Mouse (Mus musculus): ENCODE data around the gene Ddx41. TPM values are rescaled to one million over a fixed set of nuclear protein-coding genes. Genes with fewer than 3 reads are reported as not detected.
"Not testable (repeated sequence)": the region's sequence is repeated elsewhere in the genome, so short reads cannot be mapped to it uniquely, and the experiment has no call there.

The Ddx41 gene
- 27.3 and 53.6 TPM in 2 replicates for polyA plus RNA-seq (2012; rRNA removed)

- H3K4me3 ChIP-seq (ENCODE audit: low read depth, low read length): peak within 1 kb of the TSS; percentile 84
- TF ChIP-seq POLR2A (IDR thresholded peaks at IDR 0.05; ENCODE audit: low read depth, low read length) (peak; percentile 55; the same call in 1 of the 2 replicates), CTCF (IDR thresholded peaks at IDR 0.05; ENCODE audit: extremely low read depth, insufficient read length, insufficient replicate concordance, low read depth, low read length) (peak; percentile 91)
- peaks cover 9% of the 10 kb centered on the region for H3K4me1 ChIP-seq (ENCODE audit: control insufficient read depth, insufficient read depth, insufficient read length, low read length)
- H3K36me3 ChIP-seq (ENCODE audit: control insufficient read depth, insufficient read depth, low read length): peaks cover 35% of the 10 kb centered on the region
- H3K27me3 ChIP-seq (ENCODE audit: control insufficient read depth, insufficient read depth, low read length): no peaks in the 10 kb centered on the region
- no peak within 1 kb of the TSS for H3K27ac ChIP-seq (ENCODE audit: insufficient read depth, low read depth, low read length)
- under 1% methylated on average over 70 of the region's 70 CpGs for WGBS
These were observed at the start of gene Ddx41 for GRCm38 (mm10) chr13:55536194-55537175. TSS of gene Ddx41 (minus strand) at chr13:55536658.

GRCm38 (mm10) chr13:55578086-55578485, 41.6 kb upstream of the Ddx41 start:
- TF ChIP-seq CTCF (IDR thresholded peaks at IDR 0.05; ENCODE audit: extremely low read depth, insufficient read length, insufficient replicate concordance, low read depth, low read length): no peak
- no peak for TF ChIP-seq POLR2A (IDR thresholded peaks at IDR 0.05; ENCODE audit: low read depth, low read length)
- H3K27ac ChIP-seq (ENCODE audit: insufficient read depth, low read depth, low read length): no peak overlapping the region
- no peak overlapping the region for H3K4me3 ChIP-seq (ENCODE audit: low read depth, low read length)
- H3K36me3 ChIP-seq (ENCODE audit: control insufficient read depth, insufficient read depth, low read length): no peaks in the 10 kb centered on the region
- H3K27me3 ChIP-seq (ENCODE audit: control insufficient read depth, insufficient read depth, low read length): no peaks in the 10 kb centered on the region
- WGBS: 78% methylated on average over 4 of the region's 4 CpGs
- no peaks in the 10 kb centered on the region for H3K4me1 ChIP-seq (ENCODE audit: control insufficient read depth, insufficient read depth, insufficient read length, low read length)

- 74% methylated on average over 7 of the region's 7 CpGs for WGBS
These were observed 40.4 kb upstream of the Ddx41 start for GRCm38 (mm10) chr13:55576872-55577271.

GRCm38 (mm10) chr13:55575932-55576331, 39.5 kb upstream of the Ddx41 start:
- Histone ChIP-seq H3K4me1 (ENCODE audit: control insufficient read depth, insufficient read depth, insufficient read length, low read length) (no peaks in the 10 kb centered on the region), H3K36me3 (ENCODE audit: control insufficient read depth, insufficient read depth, low read length) (no peaks in the 10 kb centered on the region), H3K27me3 (ENCODE audit: control insufficient read depth, insufficient read depth, low read length) (no peaks in the 10 kb centered on the region), H3K4me3 (ENCODE audit: low read depth, low read length) (no peak overlapping the region), H3K27ac (ENCODE audit: insufficient read depth, low read depth, low read length) (no peak overlapping the region)
- TF ChIP-seq POLR2A (IDR thresholded peaks at IDR 0.05; ENCODE audit: low read depth, low read length) (no peak), CTCF (IDR thresholded peaks at IDR 0.05; ENCODE audit: extremely low read depth, insufficient read length, insufficient replicate concordance, low read depth, low read length) (no peak)
- 52% methylated on average over 5 of the region's 5 CpGs for WGBS

More at GRCm38 (mm10) chr13:55576872-55577271, 40.4 kb upstream of the Ddx41 start:
- not testable (repeated sequence) for H3K27me3 ChIP-seq (ENCODE audit: control insufficient read depth, insufficient read depth, low read length); H3K27ac ChIP-seq (ENCODE audit: insufficient read depth, low read depth, low read length); H3K36me3 ChIP-seq (ENCODE audit: control insufficient read depth, insufficient read depth, low read length); H3K4me1 ChIP-seq (ENCODE audit: control insufficient read depth, insufficient read depth, insufficient read length, low read length); H3K4me3 ChIP-seq (ENCODE audit: low read depth, low read length)

GRCm38 (mm10) chr13:55574321-55574720, 37.9 kb upstream of the Ddx41 start:
- H3K36me3 ChIP-seq (ENCODE audit: control insufficient read depth, insufficient read depth, low read length): no peaks in the 10 kb centered on the region
- TF ChIP-seq POLR2A (IDR thresholded peaks at IDR 0.05; ENCODE audit: low read depth, low read length) (no peak), CTCF (IDR thresholded peaks at IDR 0.05; ENCODE audit: extremely low read depth, insufficient read length, insufficient replicate concordance, low read depth, low read length) (no peak)
- 65% methylated on average over 5 of the region's 5 CpGs for WGBS

GRCm38 (mm10) chr13:55573432-55573831, 37.0 kb upstream of the Ddx41 start, which contains the start of gene Tmed9:
TSS of gene Tmed9 (plus strand) at chr13:55573732.
- WGBS: 96% methylated on average over 2 of the region's 2 CpGs
- H3K4me3 ChIP-seq (ENCODE audit: low read depth, low read length): no peak within 1 kb of the TSS
- TF ChIP-seq POLR2A (IDR thresholded peaks at IDR 0.05; ENCODE audit: low read depth, low read length): no peak
- TF ChIP-seq CTCF (IDR thresholded peaks at IDR 0.05; ENCODE audit: extremely low read depth, insufficient read length, insufficient replicate concordance, low read depth, low read length): no peak
- H3K27ac ChIP-seq (ENCODE audit: insufficient read depth, low read depth, low read length): no peak within 1 kb of the TSS
- no peaks in the 10 kb centered on the region for H3K36me3 ChIP-seq (ENCODE audit: control insufficient read depth, insufficient read depth, low read length)
- peaks cover 2% of the 10 kb centered on the region; the same call in 1 of the 2 replicates for H3K4me1 ChIP-seq (ENCODE audit: control insufficient read depth, insufficient read depth, insufficient read length, low read length)
- no peaks in the 10 kb centered on the region for H3K27me3 ChIP-seq (ENCODE audit: control insufficient read depth, insufficient read depth, low read length)

More at GRCm38 (mm10) chr13:55574321-55574720, 37.9 kb upstream of the Ddx41 start:
- Histone ChIP-seq H3K27me3 (ENCODE audit: control insufficient read depth, insufficient read depth, low read length) (no peaks in the 10 kb centered on the region), H3K4me1 (ENCODE audit: control insufficient read depth, insufficient read depth, insufficient read length, low read length) (peaks cover 1% of the 10 kb centered on the region; the same call in 1 of the 2 replicates), H3K4me3 (ENCODE audit: low read depth, low read length) (no peak overlapping the region), H3K27ac (ENCODE audit: insufficient read depth, low read depth, low read length) (no peak overlapping the region)

- Histone ChIP-seq H3K27ac (ENCODE audit: insufficient read depth, low read depth, low read length) (no peak overlapping the region), H3K27me3 (ENCODE audit: control insufficient read depth, insufficient read depth, low read length) (no peaks in the 10 kb centered on the region), H3K4me3 (ENCODE audit: low read depth, low read length) (no peak overlapping the region), H3K4me1 (ENCODE audit: control insufficient read depth, insufficient read depth, insufficient read length, low read length) (peaks cover 2% of the 10 kb centered on the region; the same call in 1 of the 2 replicates), H3K36me3 (ENCODE audit: control insufficient read depth, insufficient read depth, low read length) (no peaks in the 10 kb centered on the region)
- 67% methylated on average over 2 of the region's 2 CpGs for WGBS
- no peak for TF ChIP-seq POLR2A (IDR thresholded peaks at IDR 0.05; ENCODE audit: low read depth, low read length)
These were observed 35.5 kb upstream of the Ddx41 start for GRCm38 (mm10) chr13:55571977-55572376.
